Mouse (Mus musculus) neural tube, embryonic 14.5 days (tissue): ENCODE data around the gene Pomp. TPM values are rescaled to one million over a fixed set of nuclear protein-coding genes. Genes with fewer than 3 reads are reported as not detected.

Source experiments
- ATAC-seq: fragments of 200-750 bp; cut with Nextera tagmentation; 2 replicates; pipeline ENCODE4 v1.8.0; 2017; ENCODE audit warnings: low read depth, mild to moderate bottlenecking, moderate TSS enrichment, moderate library complexity
- H3K27ac ChIP-seq: fragments of 300-500 bp; sonication (generic); 2 replicates; pipeline ENCODE4 v1.5.1; 2014; ENCODE audit warnings: low read depth, mild to moderate bottlenecking, control low read depth, low read length, moderate library complexity, mixed read lengths
- H3K27me3 ChIP-seq: fragments of 300-500 bp; sonication (generic); 2 replicates; pipeline ENCODE4 v1.6.1; 2014; ENCODE audit warnings: low read length; ENCODE audit not compliant: control insufficient read depth, insufficient read depth
- H3K36me3 ChIP-seq: fragments of 300-500 bp; sonication (generic); 2 replicates; pipeline ENCODE4 v1.6.1; 2014; ENCODE audit warnings: low read length, mixed read lengths; ENCODE audit not compliant: control insufficient read depth, insufficient read depth
- H3K4me1 ChIP-seq: fragments of 300-500 bp; sonication (generic); 2 replicates; pipeline ENCODE4 v1.6.1; 2014; ENCODE audit warnings: low read length; ENCODE audit not compliant: control insufficient read depth, insufficient read depth
- H3K4me2 ChIP-seq: fragments of 300-500 bp; sonication (generic); 2 replicates; pipeline ENCODE4 v1.6.1; 2014; ENCODE audit warnings: mild to moderate bottlenecking, low read depth, low read length, control low read depth
- H3K4me3 ChIP-seq: fragments of 300-500 bp; sonication (generic); 2 replicates; pipeline ENCODE4 v1.5.1; 2014; ENCODE audit warnings: low read depth, low read length, control low read depth, mixed read lengths
- H3K9ac ChIP-seq: fragments of 300-500 bp; sonication (generic); replicated peaks from 2 replicates; pipeline ENCODE4 v1.6.1; 2014; ENCODE audit warnings: low read depth, mild to moderate bottlenecking, control low read depth, low read length, mixed read lengths
- H3K9me3 ChIP-seq: fragments of 300-500 bp; sonication (generic); 2 replicates; pipeline ENCODE4 v1.6.1; 2016; ENCODE audit warnings: low read length; ENCODE audit not compliant: control insufficient read depth
- WGBS: fragments of 180-500 bp; shearing (Covaris S2); extraction: QIAGEN DNeasy Blood & Tissue Kit; methylation state at CpG from one replicate; pipeline ENCODE4 v1.1.7; 2014; 5-methylcytosine and 5-hydroxymethylcytosine counted together
- polyA plus RNA-seq: library from polyadenylated mRNA; unstranded; fragments of >200 nt; fragmentation: Nextera tagmentation; extraction: Ambion mirVana; gene quantifications from 2 replicates; pipeline ENCODE4 v1.2.1, GENCODE M21; 2014

The Pomp gene
- 514 and 515 TPM in 2 replicates for polyA plus RNA-seq

- under 1% methylated on average over 67 of the region's 68 CpGs for WGBS
- Histone ChIP-seq H3K27ac (peak within 1 kb of the TSS; percentile 70), H3K9ac (peak within 1 kb of the TSS; percentile 73), H3K36me3 (peaks cover 12% of the 10 kb centered on the region), H3K4me1 (peaks cover 8% of the 10 kb centered on the region), H3K4me3 (peak within 1 kb of the TSS; percentile 67), H3K9me3 (no peaks in the 10 kb centered on the region), H3K4me2 (peak within 1 kb of the TSS; percentile 82), H3K27me3 (no peaks in the 10 kb centered on the region)
- ATAC-seq = peak; percentile 96
These were observed at the start of gene Pomp for GRCm38 (mm10) chr5:147860449-147861261. Gene Pomp (plus strand): TSS chr5:147860461.

GRCm38 (mm10) chr5:147812255-147813040 lies 47.8 kb upstream of the Pomp start:
- Histone ChIP-seq H3K9me3 (no peaks in the 10 kb centered on the region), H3K36me3 (no peaks in the 10 kb centered on the region), H3K4me2 (no peak overlapping the region), H3K9ac (no peak overlapping the region), H3K4me1 (no peaks in the 10 kb centered on the region), H3K27me3 (no peaks in the 10 kb centered on the region), H3K4me3 (no peak overlapping the region), H3K27ac (no peak overlapping the region)
- no peak for ATAC-seq
- WGBS = 84% methylated on average over 13 of the region's 13 CpGs

DNA sequence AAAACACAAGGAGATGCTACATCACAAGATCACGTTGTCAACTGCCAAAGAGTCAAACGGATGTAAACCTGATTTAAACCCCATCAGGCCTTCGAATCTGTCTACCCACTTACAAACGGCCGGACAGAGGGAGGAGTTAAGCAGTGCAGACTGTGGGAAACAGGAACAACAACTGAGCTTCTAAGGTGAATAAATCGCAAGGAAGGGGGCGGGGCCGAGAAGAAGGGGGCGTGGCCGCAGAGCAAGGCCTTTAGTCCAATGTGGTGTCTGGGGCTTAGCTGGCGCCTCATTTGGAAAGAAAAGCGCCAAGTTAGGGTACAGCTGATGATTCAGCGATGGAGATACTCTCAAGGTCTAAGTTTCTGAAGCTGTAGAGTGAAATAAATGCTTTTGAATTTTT lies 45.3 kb upstream of the Pomp start:
- no peaks in the 10 kb centered on the region for H3K27me3 ChIP-seq
- H3K36me3 ChIP-seq = no peaks in the 10 kb centered on the region
- H3K27ac ChIP-seq = no peak overlapping the region
- H3K9ac ChIP-seq = no peak overlapping the region
- ATAC-seq = no peak
- no peak overlapping the region for H3K4me2 ChIP-seq
- no peak overlapping the region for H3K4me3 ChIP-seq
- no peaks in the 10 kb centered on the region for H3K9me3 ChIP-seq
- WGBS = 78% methylated on average over 13 of the region's 13 CpGs
- no peaks in the 10 kb centered on the region for H3K4me1 ChIP-seq

GRCm38 (mm10) chr5:147815592-147815991 lies 44.7 kb upstream of the Pomp start:
- no peaks in the 10 kb centered on the region for H3K4me1 ChIP-seq
- WGBS = 84% methylated on average over 8 of the region's 8 CpGs
- no peaks in the 10 kb centered on the region for H3K36me3 ChIP-seq
- no peak overlapping the region for H3K9ac ChIP-seq
- no peak overlapping the region for H3K4me3 ChIP-seq
- no peak overlapping the region for H3K27ac ChIP-seq
- H3K27me3 ChIP-seq = no peaks in the 10 kb centered on the region
- no peaks in the 10 kb centered on the region for H3K9me3 ChIP-seq
- no peak for ATAC-seq
- no peak overlapping the region for H3K4me2 ChIP-seq

GRCm38 (mm10) chr5:147816465-147816864 lies 43.8 kb upstream of the Pomp start:
- no peak for ATAC-seq
- 80% methylated on average over 4 of the region's 4 CpGs for WGBS

GRCm38 (mm10) chr5:147817747-147818496 lies 42.3 kb upstream of the Pomp start:
- H3K36me3 ChIP-seq = no peaks in the 10 kb centered on the region
- 93% methylated on average over 9 of the region's 9 CpGs for WGBS
- H3K9me3 ChIP-seq = no peaks in the 10 kb centered on the region
- H3K4me1 ChIP-seq = no peaks in the 10 kb centered on the region
- no peak overlapping the region for H3K4me2 ChIP-seq
- H3K27me3 ChIP-seq = no peaks in the 10 kb centered on the region
- no peak for ATAC-seq
- H3K27ac ChIP-seq = no peak overlapping the region
- no peak overlapping the region for H3K9ac ChIP-seq
- no peak overlapping the region for H3K4me3 ChIP-seq

More at GRCm38 (mm10) chr5:147816465-147816864, 43.8 kb upstream of the Pomp start:
- Histone ChIP-seq H3K4me3 (no peak overlapping the region), H3K27ac (no peak overlapping the region), H3K4me2 (no peak overlapping the region), H3K27me3 (no peaks in the 10 kb centered on the region), H3K9me3 (no peaks in the 10 kb centered on the region), H3K4me1 (no peaks in the 10 kb centered on the region), H3K9ac (no peak overlapping the region), H3K36me3 (no peaks in the 10 kb centered on the region)

DNA sequence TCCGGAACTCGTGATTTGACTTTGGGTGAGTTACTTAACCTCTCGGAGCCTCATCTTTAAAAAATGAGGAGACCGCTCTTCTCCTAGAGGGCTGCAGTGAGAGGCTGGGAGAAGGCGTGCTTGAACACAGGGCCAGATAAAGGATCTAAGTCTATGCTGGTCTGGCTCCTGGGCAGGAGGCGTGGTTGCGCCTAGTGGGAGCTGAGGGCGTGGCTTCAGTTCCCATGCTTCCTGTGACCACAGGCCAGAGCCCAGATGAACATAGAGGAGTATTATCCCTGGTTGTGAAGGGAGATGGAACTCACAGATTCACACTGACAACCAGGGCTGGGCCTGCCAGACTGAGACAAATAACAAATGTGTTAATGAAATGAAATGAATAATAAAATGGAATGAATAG lies 41.4 kb upstream of the Pomp start:
- no peak for ATAC-seq
- 91% methylated on average over 8 of the region's 8 CpGs for WGBS

GRCm38 (mm10) chr5:147819895-147820294 lies 40.4 kb upstream of the Pomp start:
- H3K9ac ChIP-seq = no peak overlapping the region
- no peaks in the 10 kb centered on the region for H3K4me1 ChIP-seq
- H3K9me3 ChIP-seq = no peaks in the 10 kb centered on the region
- no peak for ATAC-seq
- H3K27ac ChIP-seq = no peak overlapping the region
- no peak overlapping the region for H3K4me2 ChIP-seq
- no peak overlapping the region for H3K4me3 ChIP-seq
- H3K27me3 ChIP-seq = no peaks in the 10 kb centered on the region
- no peaks in the 10 kb centered on the region for H3K36me3 ChIP-seq
- 84% methylated on average over 7 of the region's 7 CpGs for WGBS

More for the DNA sequence above, 41.4 kb upstream of the Pomp start:
- H3K4me2 ChIP-seq = no peak overlapping the region
- H3K4me3 ChIP-seq = no peak overlapping the region
- no peaks in the 10 kb centered on the region for H3K36me3 ChIP-seq
- H3K27me3 ChIP-seq = no peaks in the 10 kb centered on the region
- no peaks in the 10 kb centered on the region for H3K9me3 ChIP-seq
- H3K4me1 ChIP-seq = no peaks in the 10 kb centered on the region
- no peak overlapping the region for H3K27ac ChIP-seq
- no peak overlapping the region for H3K9ac ChIP-seq
